Mouse (Mus musculus) inflammation-experienced regulatory T-cells, adult 6 months (primary cell): ENCODE data around the gene Zfp213. TPM values are rescaled to one million over a fixed set of nuclear protein-coding genes. Genes with fewer than 3 reads are reported as not detected.
"Not testable (repeated sequence)": the region's sequence is repeated elsewhere in the genome, so short reads cannot be mapped to it uniquely, and the experiment has no call there.

ENCODE experiments used
- ATAC-seq: one replicate; pipeline ENCODE4 v1.8.0; 2017
- polyA plus RNA-seq, 3 experiments: library from polyadenylated mRNA; unstranded; fragments of 100-300 nt; shearing (Covaris generic); gene quantifications; one replicate each; pipeline ENCODE4 v1.2.1; 2017

Gene Zfp213
- polyA plus RNA-seq, 3 experiments from 2014 or later: 4.0 to 5.5 (median 4.8) TPM

DNA sequence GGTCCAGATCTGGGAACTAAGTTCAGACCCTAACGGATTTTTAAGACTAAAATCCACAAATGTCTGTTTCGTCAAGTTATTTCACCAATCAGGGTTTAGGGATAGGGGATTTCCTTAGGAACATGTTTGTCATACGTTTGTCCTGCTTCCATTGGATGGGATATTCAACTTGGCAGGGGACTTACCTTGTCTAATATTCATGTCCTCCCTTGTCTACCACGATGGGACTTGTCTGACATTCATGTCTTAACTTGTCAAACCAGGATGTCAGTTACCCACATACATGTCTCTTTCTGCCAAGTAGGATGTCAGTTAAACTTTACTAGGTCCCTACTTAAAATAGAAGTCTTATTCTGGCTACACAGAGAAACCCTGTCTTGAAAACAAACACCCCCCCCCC is 20.1 kb downstream of the Zfp213 start:
- no peak for ATAC-seq

DNA sequence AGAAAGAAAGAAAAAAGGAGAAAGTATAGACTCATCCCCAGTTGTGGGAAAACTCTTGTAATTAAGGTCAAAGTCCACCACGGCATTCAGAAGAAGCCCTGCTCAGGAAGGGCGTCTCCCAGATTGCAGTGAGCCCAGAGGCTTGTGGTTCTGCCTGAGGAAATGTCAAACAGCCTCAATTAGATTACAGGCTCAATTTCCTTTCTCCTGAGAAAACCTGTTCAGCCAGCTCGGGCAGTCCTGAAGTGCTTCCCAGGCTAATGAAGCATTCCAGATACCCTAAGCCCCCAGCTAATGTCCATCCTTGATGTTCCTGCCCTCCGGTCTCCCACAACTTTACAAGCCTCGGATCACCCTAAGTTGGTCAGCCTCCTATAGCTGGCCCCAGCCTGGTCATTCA is 20.7 kb downstream of the Zfp213 start:
- ATAC-seq: no peak

DNA sequence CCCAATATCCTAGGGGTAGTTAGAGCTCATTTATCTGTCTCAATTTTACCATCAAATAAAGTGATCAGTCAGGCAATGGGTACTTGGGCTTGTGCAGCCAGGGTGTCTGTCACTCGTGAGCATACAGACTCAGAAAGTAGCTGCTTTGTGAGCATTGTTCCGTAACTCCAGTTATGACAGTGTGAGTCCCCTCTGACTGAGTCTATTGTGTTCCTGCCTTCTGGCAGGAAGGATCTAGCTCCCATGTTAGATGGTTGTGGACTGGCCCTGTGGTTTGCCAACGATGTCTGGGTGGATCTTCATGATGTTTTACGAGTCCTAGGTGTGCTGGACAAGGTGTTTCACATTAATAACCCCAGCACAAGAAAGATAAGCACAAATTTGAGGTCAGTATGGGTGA is 21.2 kb downstream of the Zfp213 start:
- no peak for ATAC-seq

DNA sequence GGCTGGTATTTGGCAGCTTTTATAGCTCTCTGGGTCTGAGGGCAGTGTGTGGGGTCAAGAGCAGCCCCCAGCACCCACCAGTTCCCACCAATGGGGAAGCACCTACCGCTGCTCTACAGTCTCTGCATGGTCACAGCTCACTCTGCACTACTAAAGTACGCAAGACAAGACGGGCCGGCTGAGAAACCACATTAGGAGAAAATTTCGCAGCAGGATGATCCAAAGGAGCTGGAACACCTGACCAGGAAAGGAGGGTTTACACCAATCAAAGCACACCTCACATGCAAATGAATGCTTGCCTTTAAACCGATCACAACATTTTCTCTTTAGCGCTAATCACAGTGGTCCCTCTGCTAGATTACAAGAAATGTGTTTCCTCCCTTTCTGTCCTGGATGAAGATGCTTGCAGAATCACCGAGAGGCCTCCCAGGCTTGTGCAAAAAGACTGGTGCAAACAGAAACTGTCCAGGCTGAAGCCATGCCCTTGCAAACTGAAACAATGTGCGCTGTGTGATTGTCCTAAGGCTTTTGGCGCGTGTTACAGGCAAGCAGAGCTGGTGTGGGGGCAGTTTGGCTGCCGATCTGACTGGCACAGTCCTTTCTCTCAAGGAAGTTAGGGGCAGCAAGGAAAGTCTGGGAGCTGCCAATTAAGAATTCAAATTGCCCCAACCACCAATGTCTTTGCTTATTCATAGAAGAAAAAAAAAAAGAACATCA is 21.9 kb downstream of the Zfp213 start:
- no peak for ATAC-seq

DNA sequence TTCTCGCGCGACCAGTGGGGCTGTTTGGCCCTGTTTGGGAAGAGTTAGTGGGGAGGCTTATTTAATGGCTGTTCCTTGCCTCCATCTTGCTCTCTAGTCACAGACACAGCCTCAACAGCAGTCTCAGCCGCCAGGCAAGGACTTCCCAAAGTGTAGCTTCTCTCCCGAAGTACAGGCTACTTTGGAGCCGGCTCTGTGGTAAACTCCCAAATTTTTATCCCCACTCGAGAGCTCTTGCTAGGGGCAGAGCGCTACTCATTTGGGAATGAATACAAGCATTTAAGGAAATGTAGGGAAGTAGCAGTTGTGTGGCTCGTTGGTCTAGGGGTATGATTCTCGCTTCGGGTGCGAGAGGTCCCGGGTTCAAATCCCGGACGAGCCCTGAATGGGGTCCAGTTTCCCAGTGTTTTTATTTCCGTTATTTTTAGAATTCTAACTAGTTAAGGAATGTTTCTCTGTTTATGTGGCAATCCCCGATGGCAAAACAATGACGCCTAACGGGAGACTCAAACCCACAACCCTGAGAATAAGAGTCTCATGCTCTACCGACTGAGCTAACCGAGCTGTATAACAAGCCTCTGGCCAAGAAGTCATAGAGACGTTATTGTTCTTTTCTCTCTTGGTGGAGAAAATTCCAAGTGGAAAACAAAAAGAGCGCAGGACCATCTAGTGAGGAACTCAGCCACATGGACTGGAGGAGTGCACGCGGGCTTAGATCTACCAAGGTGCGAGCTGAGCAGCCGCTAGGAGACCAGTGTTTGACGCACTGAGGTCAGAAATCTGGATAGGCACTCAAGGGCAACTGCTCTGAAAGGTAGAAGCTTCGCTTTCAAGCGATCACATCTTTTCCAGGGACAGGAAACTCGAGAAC is 23.2 kb downstream of the Zfp213 start:
- ATAC-seq: no peak

DNA sequence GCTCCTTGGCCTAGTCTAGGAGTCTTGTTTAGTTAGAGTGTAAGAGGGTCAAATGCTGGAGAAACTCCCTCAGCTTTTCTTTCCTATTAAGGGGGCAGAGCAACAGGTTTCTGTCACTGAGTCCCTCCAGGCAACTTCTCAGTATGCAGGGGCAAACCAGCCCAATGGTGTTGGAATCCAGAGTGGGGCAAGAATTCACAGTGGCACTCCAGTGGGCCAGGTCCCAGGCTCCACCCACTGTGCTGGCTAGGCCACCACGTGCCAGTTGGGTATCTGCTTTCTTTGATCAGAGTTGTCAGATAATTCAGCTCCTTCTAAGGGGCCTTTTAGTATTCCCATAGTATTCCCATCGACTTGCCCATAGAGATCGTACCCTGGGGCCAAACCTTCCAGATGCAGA is 23.9 kb downstream of the Zfp213 start:
- ATAC-seq: no peak

DNA sequence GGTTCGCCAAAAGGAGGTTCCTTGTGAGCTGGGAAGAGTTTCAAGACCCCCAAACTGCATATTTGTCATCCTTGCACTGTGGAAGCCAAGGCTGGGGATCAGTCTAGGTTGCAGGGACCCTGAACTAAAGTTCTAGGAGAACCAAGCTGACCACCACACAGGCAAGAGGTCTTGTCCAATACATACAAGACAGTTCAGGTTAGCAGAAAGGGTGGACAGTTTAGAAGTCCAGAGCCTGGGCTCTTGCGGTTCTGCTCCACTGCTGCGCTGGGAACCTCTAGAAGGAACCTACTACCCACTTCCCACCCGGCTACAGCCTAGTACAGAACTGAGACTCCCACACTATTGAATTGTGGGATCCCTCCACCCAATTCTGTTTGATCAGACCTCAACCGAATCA is 24.4 kb downstream of the Zfp213 start:
- ATAC-seq: no peak

DNA sequence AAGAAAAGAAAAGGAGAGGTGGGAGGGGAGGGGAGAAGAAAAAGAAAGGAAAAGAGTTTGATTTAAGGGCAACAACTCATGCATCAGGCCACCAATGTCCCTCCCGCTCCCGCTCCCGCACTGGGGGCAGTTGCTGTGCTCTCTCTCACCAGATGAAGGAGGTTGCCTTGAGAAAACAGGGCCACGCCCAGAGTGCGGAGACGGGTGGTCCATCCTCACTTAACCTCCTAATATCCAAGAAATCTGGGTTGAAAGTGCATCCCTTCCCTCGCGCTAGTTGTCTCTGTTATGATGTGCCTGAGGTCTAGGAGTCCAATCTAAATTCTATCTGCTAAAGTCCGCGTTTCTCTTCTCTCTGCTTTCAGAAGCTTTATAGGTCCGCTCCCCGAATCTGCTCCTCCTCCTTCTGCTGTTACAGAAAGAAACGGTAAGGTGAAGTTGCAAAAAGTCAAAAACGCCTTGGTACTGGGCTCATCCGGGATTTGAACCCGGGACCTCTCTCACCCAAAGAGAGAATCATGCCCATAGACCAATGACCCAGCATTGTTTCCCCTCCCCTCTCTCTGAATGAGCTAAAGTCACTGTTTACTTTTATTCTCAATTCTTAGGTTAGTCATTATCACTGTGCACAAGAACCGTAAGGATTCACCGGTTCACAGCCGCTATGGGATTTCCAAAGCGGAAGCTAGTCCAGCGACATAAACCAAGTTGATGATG is 25.6 kb downstream of the Zfp213 start:
- ATAC-seq: no peak

DNA sequence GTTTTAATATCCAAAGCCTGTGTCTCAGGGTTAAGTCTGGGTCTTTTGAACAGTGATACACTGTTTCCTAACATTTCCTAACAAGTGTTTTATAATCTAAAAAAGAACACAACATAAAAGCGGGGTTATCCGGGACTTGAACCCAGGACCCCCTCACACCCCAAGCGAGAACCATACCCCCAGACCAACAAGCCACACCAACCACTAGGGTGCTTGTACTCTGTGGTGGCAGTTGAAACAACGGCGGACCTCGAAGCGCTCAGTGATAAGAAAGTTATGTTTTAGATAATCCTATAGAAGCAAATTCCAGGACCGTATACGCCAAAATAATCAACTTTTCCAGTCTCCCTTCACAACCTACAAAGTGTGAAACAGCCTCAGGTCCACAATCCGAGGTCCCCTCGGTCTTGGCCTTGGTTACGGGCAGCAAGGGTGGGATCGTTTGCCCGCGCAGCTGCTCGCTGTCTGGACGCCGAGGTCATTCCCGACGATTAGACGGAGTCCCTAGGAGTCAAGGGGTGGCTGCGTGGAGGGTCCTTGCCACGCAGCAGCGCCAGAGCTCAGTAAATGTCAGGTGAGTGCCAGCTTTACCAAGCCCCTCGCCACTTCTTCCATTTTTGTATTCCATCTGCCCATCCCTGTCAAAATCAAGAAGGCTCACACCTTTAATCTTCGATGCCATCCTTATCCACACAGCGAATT is 26.3 kb downstream of the Zfp213 start:
- no peak for ATAC-seq

DNA sequence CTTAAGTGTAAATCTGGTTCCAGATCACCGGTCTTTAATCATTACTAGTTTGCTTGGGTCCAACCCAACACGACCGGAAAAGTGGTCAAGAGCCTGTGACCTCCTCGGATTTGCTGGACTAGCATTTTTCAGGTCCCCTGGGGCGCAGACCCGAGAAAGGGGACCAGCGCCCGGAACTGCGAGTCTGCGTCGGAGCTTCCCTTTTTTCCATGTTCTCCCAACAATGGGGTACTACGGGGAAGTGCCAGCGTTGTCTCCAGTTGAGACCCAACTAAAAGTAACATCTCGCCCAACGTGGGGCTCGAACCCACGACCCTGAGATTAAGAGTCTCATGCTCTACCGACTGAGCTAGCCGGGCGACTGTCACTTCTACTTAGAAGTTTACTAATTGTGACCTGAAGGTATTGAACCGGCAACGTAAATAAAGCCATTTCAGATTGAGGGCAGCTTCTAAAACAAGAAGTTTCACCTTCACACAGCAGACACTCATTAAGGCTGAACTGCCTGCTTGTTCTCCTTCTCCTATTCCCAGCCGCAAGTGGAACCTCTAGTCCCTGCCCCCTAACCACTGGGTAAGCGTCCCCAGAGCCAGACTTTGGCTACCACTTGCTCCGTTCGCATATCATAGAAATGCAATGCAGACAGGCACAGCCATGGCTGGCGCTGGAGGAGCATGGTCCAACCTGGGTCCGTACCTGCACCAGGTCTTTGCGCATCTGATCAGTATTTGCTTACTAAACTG is 28.8 kb downstream of the Zfp213 start:
- ATAC-seq: not testable (repeated sequence)

DNA sequence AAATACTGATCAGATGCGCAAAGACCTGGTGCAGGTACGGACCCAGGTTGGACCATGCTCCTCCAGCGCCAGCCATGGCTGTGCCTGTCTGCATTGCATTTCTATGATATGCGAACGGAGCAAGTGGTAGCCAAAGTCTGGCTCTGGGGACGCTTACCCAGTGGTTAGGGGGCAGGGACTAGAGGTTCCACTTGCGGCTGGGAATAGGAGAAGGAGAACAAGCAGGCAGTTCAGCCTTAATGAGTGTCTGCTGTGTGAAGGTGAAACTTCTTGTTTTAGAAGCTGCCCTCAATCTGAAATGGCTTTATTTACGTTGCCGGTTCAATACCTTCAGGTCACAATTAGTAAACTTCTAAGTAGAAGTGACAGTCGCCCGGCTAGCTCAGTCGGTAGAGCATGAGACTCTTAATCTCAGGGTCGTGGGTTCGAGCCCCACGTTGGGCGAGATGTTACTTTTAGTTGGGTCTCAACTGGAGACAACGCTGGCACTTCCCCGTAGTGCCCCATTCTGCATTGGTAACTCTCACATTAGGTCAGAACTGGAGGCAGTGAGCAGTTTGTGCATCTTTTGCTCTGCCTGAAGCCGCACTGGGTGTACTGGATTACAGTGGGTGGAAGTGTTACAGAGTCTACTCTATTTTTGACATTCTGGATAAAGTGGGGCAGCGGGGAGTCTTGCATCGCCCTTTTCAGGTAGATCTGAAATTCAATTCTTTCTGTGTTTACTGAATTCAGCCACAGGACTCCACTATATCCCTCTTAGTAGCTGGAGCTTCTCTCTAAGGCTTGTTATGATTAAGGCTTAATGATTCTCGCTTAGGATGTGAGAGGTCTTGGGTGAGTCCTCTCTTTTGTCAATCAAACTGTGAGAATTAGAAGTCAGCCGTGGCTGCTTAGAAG is 30.2 kb downstream of the Zfp213 start:
- ATAC-seq: not testable (repeated sequence)

DNA sequence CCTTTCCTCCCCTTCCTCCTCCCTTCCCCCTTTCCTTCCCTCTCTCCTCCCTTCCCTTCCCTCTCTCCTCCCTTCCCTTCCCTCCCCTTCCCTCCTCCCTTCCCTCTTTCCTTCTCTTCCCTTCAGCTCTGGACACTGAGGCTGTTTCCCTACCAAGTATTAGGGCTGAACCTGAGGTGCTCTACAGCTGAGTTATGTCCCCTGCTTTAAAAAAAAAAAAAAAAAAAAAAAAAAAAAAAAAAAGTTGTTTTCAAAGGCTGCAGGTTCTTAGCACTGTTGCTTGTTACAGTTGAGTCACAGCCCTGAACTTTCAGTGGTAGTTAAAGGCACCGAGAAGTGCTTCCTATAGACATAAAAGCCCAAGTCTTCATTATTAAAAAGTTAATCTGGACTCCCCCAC is 32.6 kb downstream of the Zfp213 start:
- not testable (repeated sequence) for ATAC-seq

DNA sequence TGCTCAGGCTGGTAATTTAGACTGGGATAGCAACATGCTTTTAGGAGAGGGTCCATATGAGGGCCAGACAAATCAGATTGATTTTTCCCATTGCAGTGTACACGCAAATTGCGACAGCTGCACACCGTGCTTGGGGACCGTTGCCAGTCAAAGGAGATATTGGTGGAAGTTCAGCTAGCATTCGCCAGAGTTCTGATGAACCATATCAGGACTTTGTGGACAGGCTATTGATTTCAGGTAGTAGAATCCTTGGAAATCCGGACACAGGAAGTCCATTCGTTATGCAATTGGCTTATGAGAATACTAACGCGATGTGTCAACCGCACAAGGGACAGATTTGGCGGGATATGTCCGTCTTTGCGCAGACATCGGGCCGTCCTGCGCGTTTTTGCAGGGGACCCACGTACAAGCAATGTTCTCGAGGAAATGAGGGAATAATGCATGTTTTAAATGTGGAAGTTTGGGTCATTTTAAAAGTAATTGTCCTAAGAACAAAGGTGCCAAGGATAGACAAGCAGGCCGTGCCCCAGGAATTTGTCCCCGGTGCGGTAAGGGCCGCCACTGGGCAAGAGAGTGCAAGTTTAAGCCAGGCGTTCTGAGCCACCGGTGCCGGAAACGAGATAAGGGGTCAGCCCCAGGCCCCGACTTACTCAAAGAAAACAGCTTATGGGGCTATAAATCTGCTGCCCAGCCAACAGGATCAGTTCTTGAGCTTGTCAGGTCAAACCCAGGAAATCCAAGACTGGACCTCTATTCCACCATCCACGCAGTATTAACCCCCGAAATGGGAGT is 40.9 kb downstream of the Zfp213 start:
- ATAC-seq: not testable (repeated sequence)

DNA sequence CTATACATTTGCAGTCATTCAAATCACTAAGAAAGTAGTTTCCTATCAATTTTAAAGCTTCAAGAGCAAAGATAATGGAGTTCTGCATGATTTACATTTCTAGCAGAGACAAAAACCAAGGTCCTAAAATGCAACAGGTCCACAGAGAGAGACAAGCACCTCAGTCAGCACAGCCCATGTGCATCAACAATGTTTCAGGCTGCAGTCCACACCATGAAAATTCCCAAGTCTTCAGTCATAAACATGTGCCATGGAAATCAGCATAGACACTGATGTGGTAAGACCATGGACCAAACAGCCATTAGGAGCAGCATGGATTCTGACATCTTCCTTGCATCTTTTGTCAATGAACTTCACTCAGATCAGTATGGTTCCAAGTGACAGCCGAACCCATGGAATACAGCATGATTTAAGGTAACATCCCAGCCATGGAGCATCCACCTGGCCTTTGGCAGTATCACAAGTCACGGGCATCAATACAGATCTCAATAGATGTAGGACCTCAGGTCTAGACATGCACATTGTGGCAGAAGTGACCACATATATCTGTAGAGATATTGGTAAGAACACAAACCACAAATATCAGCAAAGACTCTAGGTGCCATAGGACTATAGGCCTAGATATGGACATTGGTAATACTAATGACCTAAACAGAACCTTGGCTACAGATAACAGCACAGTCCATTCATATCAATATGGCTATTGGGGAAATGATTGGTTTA is 45.2 kb downstream of the Zfp213 start:
- ATAC-seq: no peak

Other genes starting within 250 kb of the Zfp213 start
- not detected for gene Vmn2r115, start 220.5 kb downstream of the Zfp213 start, polyA plus RNA-seq
- not detected for gene Vmn2r116, start 179.6 kb downstream of the Zfp213 start, polyA plus RNA-seq
- not detected for gene Vmn2r117, start 84.5 kb downstream of the Zfp213 start, polyA plus RNA-seq
- gene Zfp13, start 35.2 kb upstream of the Zfp213 start, polyA plus RNA-seq: under 1 TPM in 1 of 3 experiments, not detected in 2; 0.71 TPM
- gene Zscan10, start 36.6 kb upstream of the Zfp213 start, polyA plus RNA-seq: 1 to 10 TPM in 2 of 3 experiments, under 1 TPM in 1; 0.73 to 3.1 (median 1.2) TPM
- 1 to 10 TPM in 2 of 3 experiments, under 1 TPM in 1; 0.80 to 6.6 (median 2.8) TPM for gene Mmp25, start 81.0 kb upstream of the Zfp213 start, polyA plus RNA-seq
- under 1 TPM in 1 of 3 experiments, not detected in 2; 0.23 TPM for gene Bicdl2, start 96.3 kb upstream of the Zfp213 start, polyA plus RNA-seq
- gene Hcfc1r1, start 109.4 kb upstream of the Zfp213 start, polyA plus RNA-seq: 10 to 100 TPM; 62.6 to 79.5 (median 70.7) TPM
- 10 to 100 TPM; 27.1 to 36.7 (median 27.5) TPM for gene Thoc6, start 109.6 kb upstream of the Zfp213 start, polyA plus RNA-seq
- gene Tnfrsf12a, start 113.2 kb upstream of the Zfp213 start, polyA plus RNA-seq: 1 to 10 TPM; 3.7 to 6.5 (median 4.6) TPM
- gene Cldn6, start 115.0 kb upstream of the Zfp213 start, polyA plus RNA-seq: not detected
- not detected for gene Cldn9, start 119.8 kb upstream of the Zfp213 start, polyA plus RNA-seq
- not detected for gene 1520401A03Rik, start 158.5 kb upstream of the Zfp213 start, polyA plus RNA-seq
- 10 to 100 TPM in 2 of 3 experiments, 1 to 10 TPM in 1; 7.5 to 18.5 (median 11.3) TPM for gene Pkmyt1, start 162.1 kb upstream of the Zfp213 start, polyA plus RNA-seq
- 1 to 10 TPM; 1.3 to 7.2 (median 2.5) TPM for gene Paqr4, start 176.6 kb upstream of the Zfp213 start, polyA plus RNA-seq
- gene Kremen2, start 181.6 kb upstream of the Zfp213 start, polyA plus RNA-seq: 1 to 10 TPM in 2 of 3 experiments, under 1 TPM in 1; 0.78 to 3.2 (median 1.1) TPM
- gene Flywch1, start 207.4 kb upstream of the Zfp213 start, polyA plus RNA-seq: 10 to 100 TPM; 13.2 to 15.6 (median 13.7) TPM
- gene Flywch2, start 221.8 kb upstream of the Zfp213 start, polyA plus RNA-seq: 1 to 10 TPM; 1.3 to 3.1 (median 2.3) TPM
- gene Srrm2, start 226.3 kb upstream of the Zfp213 start, polyA plus RNA-seq: 100 to 1,000 TPM; 271 to 328 (median 302) TPM